Mouse (Mus musculus): ENCODE data around the gene Wdr20.

GRCm38 (mm10) chr12:110830293-110831024, 92.7 kb downstream of the Wdr20 start:
- no peak for TF ChIP-seq CTCF (IDR thresholded peaks at IDR 0.05; ENCODE audit: control insufficient read depth, insufficient read depth, insufficient replicate concordance, low read depth, low read length)
- TF ChIP-seq POLR2A (IDR thresholded peaks at IDR 0.05; ENCODE audit: control insufficient read depth, low read depth, low read length) = no peak

Measured in testis, adult 2 months (tissue).